Mouse (Mus musculus): ENCODE data around the gene Ep300.

GRCm38 (mm10) chr15:81561501-81561900, 23.6 kb upstream of the Ep300 start:
- TF ChIP-seq CTCF (IDR thresholded peaks at IDR 0.05; ENCODE audit: control insufficient read depth, insufficient read depth, low read length): no peak
- TF ChIP-seq POLR2A (IDR thresholded peaks at IDR 0.05; ENCODE audit: borderline replicate concordance, control insufficient read depth, low read depth, low read length): no peak

Data from bone marrow, adult 2 months (tissue).